Mouse (Mus musculus) CD8-positive naive resting alpha-beta T cell, adult 2 months (primary cell): Measurements from ENCODE around the gene Ptprd.

Experiments
- DNase-seq, 2 experiments: peaks; one replicate each; pipeline ENCODE4 v3.0.0; 2022; ENCODE audit warnings: low read depth in 2 of 2, low spot score in 2 of 2

The Ptprd gene

DNA sequence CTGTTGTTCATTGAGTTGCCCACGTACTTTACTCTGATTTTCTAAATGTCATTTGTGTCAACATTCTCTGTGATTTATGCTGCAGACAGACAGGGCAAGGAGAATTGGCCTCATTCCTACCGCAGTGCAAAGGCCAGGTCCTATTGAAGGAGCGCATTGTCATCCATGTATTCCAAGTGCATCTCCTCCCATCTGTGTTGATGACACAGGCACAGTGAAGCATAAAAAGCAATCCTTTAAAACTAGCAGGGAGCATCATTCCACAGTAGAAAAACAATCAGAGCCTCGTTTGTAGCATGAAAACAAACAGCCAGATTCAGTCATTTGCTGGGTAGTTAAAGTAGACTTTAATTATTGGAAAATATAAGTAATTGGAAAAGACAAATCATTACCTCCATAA is 960.6 kb downstream of the Ptprd start:
- DNase-seq = no peak

- no peak for DNase-seq
Measured at GRCm38 (mm10) chr4:77249801-77250200, 962.0 kb downstream of the Ptprd start.

- DNase-seq = no peak
Measured at GRCm38 (mm10) chr4:77248918-77249317, 962.8 kb downstream of the Ptprd start.

GRCm38 (mm10) chr4:77241852-77242455 is 969.8 kb downstream of the Ptprd start:
- DNase-seq = no peak

- no peak for DNase-seq
Measured at GRCm38 (mm10) chr4:77238144-77238543, 973.6 kb downstream of the Ptprd start.

DNA sequence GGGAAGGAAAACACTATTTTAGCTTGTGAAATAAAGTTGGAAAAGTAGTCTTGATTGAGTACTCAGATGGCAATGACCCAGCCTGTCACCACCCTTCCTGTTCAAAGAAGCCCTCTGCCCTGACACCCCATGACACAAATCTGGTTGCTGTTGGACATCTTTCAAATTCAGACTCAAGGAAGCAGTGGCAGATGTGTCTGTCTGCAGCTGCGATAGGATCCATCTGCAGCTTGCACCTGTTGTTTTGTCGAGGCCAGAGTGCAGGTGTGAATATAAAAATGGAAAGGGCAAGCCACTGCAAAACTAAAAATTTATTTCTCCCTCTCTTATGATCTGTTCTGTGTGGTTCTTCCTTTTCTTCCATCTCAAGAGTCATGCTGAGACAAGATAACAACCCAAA is 978.5 kb downstream of the Ptprd start:
- DNase-seq = no peak

GRCm38 (mm10) chr4:77168866-77169265 is 1042.9 kb downstream of the Ptprd start:
- DNase-seq = no peak

DNA sequence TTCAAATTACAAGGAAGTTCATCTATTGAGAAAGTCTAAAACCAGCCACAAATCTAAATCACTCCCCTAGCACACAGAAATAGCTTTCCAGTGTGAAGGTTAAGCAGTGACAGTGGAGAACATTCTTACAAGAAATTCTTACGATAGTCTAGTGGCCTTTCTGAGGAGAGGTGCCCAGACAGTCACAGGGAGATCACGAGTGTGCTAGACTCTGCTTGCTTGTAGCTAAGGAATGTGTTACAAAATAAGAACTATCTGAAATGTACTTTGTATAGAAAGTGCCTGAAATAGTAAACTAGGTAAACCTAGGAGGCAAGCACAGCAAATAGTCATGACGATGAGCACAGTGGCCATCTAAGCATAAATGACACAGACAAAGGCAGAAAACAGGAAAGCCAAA is 1054.2 kb downstream of the Ptprd start:
- no peak for DNase-seq

DNA sequence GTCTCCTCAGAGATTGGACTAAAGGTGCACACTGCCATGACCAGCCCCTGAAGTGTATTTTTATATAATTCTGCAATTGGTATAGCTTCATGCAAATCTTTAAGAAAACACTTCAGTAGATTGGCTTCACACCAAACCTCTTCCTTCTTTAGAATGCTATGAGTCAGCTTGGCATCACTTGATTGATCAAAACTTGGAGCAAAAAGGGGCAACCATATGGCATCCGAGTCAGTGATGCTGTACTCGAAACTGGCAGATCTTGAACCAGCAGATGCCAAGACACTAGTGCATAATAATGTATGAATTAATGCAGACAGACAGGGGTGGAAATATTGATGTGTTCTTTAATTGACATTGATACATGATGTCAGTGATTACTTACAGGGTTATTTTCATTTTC is 1056.2 kb downstream of the Ptprd start:
- no peak for DNase-seq

- no peak for DNase-seq
Measured at GRCm38 (mm10) chr4:77155037-77155436, 1056.7 kb downstream of the Ptprd start.

DNA sequence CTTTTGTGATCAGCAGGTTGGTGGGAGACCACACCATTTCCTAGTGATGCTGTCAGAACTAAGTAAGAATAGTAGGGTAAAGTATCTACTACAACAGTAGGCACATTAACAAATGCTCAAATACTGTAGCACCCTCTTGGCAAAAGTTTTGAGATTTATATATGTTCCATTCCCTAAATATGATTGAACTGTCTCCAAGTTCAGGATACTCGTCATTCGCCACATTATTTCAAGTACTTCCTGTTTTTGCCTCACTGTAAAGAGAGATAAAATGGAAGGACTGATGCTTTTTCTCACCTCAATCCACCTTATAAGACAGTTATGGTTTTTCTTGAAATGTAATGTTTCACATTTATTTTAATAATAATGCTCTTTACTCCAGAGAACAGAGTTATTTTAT is 1086.9 kb downstream of the Ptprd start:
- no peak for DNase-seq

GRCm38 (mm10) chr4:77110894-77111293 is 1100.9 kb downstream of the Ptprd start:
- no peak for DNase-seq

GRCm38 (mm10) chr4:77107291-77107690 is 1104.5 kb downstream of the Ptprd start:
- no peak for DNase-seq

DNA sequence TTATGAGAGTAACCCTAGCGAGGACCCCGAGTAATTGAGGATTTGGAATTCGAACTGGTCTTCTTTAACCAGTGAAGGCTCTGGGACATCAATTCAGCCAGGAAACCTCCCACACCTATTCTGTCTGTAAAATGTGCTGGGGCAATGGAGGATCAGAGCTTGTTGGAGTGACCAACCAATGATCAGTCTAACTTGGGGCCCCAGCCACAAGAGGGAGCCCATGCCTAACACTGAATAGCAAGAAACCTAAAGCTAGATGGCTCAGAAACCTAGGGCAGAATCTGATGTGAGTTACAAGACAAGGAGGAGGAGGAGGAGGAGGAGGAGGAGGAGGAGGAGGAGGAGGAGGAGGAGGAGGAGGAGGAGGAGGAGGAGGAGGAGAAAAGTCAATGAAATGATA is 1128.6 kb downstream of the Ptprd start:
- no peak for DNase-seq

GRCm38 (mm10) chr4:77077607-77078006 is 1134.2 kb downstream of the Ptprd start:
- no peak for DNase-seq

GRCm38 (mm10) chr4:77050536-77051207 is 1161.1 kb downstream of the Ptprd start:
- no peak for DNase-seq

DNA sequence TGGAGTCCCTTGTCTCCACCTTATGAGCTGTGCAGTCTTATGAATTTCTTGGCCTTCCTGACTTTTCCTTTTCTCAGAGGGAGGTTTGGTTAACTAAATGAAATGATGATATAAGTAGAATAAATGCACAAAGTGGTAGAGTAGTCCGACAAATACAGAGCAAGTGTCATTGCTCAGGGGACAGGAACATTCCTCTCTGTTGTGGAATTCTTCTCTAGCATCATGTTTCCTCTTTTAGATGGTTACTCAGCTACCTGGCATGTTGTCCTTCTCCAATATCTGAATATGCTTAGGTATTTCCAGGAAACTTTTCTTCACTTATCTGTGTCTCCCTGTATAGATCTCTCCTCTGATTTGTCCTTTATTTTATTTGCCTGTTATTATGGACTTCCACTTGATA is 1207.3 kb downstream of the Ptprd start:
- no peak for DNase-seq

- no peak for DNase-seq
Measured at GRCm38 (mm10) chr4:76996172-76996571, 1215.6 kb downstream of the Ptprd start.

- no peak for DNase-seq
Measured at GRCm38 (mm10) chr4:76989961-76990360, 1221.8 kb downstream of the Ptprd start.

- DNase-seq = no peak
Measured at GRCm38 (mm10) chr4:76977056-76977809, 1234.5 kb downstream of the Ptprd start.

GRCm38 (mm10) chr4:76948251-76948650 is 1263.5 kb downstream of the Ptprd start:
- DNase-seq = no peak
